Mouse (Mus musculus) limb, embryonic 12.5 days (tissue): ENCODE data around the gene Ikbke. TPM values are rescaled to one million over a fixed set of nuclear protein-coding genes. Genes with fewer than 3 reads are reported as not detected.
A peak's percentile ranks its signal among the peaks of the same experiment; 100 is the strongest.

ENCODE experiments used
- ATAC-seq: fragments of 200-750 bp; cut with Nextera tagmentation; 2 replicates; pipeline ENCODE4 v1.8.0; 2017; ENCODE audit warnings: low read depth, moderate TSS enrichment; ENCODE audit not compliant: insufficient number of reproducible peaks, insufficient read depth, low FRiP score, low TSS enrichment
- H3K27ac ChIP-seq: fragments of 300-500 bp; sonication (generic); 2 replicates; pipeline ENCODE4 v1.5.1; 2016; ENCODE audit warnings: mild to moderate bottlenecking, moderate library complexity
- H3K27me3 ChIP-seq: fragments of 300-500 bp; sonication (generic); 2 replicates; pipeline ENCODE4 v1.6.1; 2016; ENCODE audit warnings: mild to moderate bottlenecking, moderate library complexity
- H3K36me3 ChIP-seq: fragments of 300-500 bp; sonication (generic); 2 replicates; pipeline ENCODE4 v1.6.1; 2016; ENCODE audit warnings: mild to moderate bottlenecking, moderate library complexity
- H3K4me1 ChIP-seq: fragments of 300-500 bp; sonication (generic); replicated peaks from 2 replicates; pipeline ENCODE4 v1.6.1; 2016
- H3K4me2 ChIP-seq: fragments of 300-500 bp; sonication (generic); 2 replicates; pipeline ENCODE4 v1.6.1; 2016; ENCODE audit warnings: mild to moderate bottlenecking, moderate library complexity
- H3K4me3 ChIP-seq: fragments of 300-500 bp; sonication (generic); replicated peaks from 2 replicates; pipeline ENCODE4 v1.5.1; 2016; ENCODE audit warnings: mild to moderate bottlenecking
- H3K9ac ChIP-seq: fragments of 300-500 bp; sonication (generic); replicated peaks from 2 replicates; pipeline ENCODE4 v1.6.1; 2016; ENCODE audit warnings: mild to moderate bottlenecking, moderate library complexity
- H3K9me3 ChIP-seq: fragments of 300-500 bp; sonication (generic); 2 replicates; pipeline ENCODE4 v1.6.1; 2016; ENCODE audit warnings: mild to moderate bottlenecking, moderate library complexity
- WGBS: fragments of 180-500 bp; shearing (Covaris S2); methylation state at CpG from one replicate; pipeline ENCODE4 v1.1.7; 2016; 5-methylcytosine and 5-hydroxymethylcytosine counted together
- polyA plus RNA-seq: library from polyadenylated mRNA; unstranded; fragments of >200 nt; fragmentation: Nextera tagmentation; extraction: Ambion mirVana; gene quantifications from 2 replicates; pipeline ENCODE4 v1.2.1, GENCODE M21; 2016

The Ikbke gene
- polyA plus RNA-seq, 1 experiment from 2014 or later = 2.8 TPM

DNA sequence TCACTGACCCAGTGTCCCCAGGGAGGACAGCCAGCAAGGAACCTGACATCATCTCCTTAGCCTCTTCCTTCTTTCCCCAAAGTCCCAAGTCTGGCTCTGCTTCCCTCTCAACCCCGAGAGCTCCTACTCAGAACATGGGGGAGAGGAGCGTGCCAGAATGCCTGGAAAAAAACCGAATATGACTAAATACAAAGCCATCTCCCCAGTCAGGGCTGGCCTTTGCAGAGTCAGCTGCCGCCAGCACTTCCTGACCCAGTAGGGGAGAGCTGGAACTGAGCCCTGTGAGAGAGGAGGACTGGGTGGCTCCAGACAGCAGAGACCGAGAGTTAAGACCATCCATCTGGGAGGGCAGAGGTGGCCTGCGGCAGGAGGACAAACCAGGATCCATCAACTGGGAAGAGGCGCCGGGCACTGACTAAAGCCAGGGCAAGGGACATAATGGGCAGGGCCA lies 40.5 kb downstream of the Ikbke start:
- no peak overlapping the region for H3K27ac ChIP-seq
- no peaks in the 10 kb centered on the region for H3K9me3 ChIP-seq
- H3K36me3 ChIP-seq = no peaks in the 10 kb centered on the region
- no peak overlapping the region for H3K9ac ChIP-seq
- 64% methylated on average over 8 of the region's 8 CpGs for WGBS
- peaks cover 57% of the 10 kb centered on the region for H3K27me3 ChIP-seq
- H3K4me3 ChIP-seq = no peak overlapping the region
- ATAC-seq = no peak
- H3K4me1 ChIP-seq = peaks cover 11% of the 10 kb centered on the region
- H3K4me2 ChIP-seq = no peak overlapping the region

DNA sequence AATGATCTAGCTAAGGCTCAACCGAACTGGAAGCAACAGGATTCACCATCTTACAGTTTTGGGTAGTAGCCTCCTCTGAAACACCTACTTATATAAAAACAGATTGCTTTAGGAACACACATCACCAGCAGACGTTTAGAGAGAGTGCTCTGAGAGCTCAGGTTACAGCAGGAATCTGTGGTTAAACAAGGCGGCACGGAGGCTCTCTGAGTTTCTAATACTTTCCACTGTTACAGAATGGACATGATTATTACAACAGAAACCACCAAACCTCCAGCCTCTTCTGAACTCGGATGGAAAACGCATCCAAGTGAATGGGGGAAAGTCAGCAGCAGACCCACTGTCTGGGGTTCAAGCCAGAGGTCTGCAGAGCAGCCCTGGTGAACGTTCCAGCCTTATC lies 43.3 kb downstream of the Ikbke start:
- Histone ChIP-seq H3K27me3 (peaks cover 29% of the 10 kb centered on the region), H3K9me3 (no peaks in the 10 kb centered on the region), H3K4me3 (no peak overlapping the region), H3K36me3 (no peaks in the 10 kb centered on the region), H3K4me2 (no peak overlapping the region), H3K9ac (no peak overlapping the region), H3K27ac (peak overlapping the region; percentile 51; the same call in 1 of the 2 replicates), H3K4me1 (peaks cover 14% of the 10 kb centered on the region)
- WGBS = 38% methylated on average over 7 of the region's 7 CpGs
- peak; percentile 67 for ATAC-seq

DNA sequence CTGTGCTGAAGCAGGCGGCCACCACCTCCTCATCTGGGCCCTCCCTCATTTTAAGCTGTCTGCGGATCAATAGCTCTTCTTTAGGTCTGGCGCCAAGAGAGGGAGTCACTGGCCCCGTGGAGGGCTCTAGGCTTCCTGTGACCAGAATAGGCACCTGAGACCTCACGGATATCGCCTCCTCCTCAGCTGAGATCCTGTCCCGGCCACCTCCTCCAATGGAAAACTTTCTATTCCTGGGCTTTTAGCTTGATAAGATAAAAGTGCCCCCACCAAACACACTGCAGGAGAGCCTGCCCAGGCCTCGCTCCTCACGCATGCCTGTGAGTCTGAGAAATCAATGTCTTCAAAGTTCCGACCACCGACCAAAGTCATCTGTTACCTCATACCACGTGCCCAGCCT lies 45.9 kb downstream of the Ikbke start:
- Histone ChIP-seq H3K4me3 (no peak overlapping the region), H3K27ac (no peak overlapping the region), H3K4me1 (peaks cover 14% of the 10 kb centered on the region), H3K36me3 (no peaks in the 10 kb centered on the region), H3K9ac (no peak overlapping the region), H3K4me2 (no peak overlapping the region), H3K9me3 (no peaks in the 10 kb centered on the region), H3K27me3 (0 out of 2 replicates have a peak, but pooled peaks cover 4% of the 10 kb centered on the region)
- ATAC-seq = no peak
- WGBS = 62% methylated on average over 12 of the region's 12 CpGs

DNA sequence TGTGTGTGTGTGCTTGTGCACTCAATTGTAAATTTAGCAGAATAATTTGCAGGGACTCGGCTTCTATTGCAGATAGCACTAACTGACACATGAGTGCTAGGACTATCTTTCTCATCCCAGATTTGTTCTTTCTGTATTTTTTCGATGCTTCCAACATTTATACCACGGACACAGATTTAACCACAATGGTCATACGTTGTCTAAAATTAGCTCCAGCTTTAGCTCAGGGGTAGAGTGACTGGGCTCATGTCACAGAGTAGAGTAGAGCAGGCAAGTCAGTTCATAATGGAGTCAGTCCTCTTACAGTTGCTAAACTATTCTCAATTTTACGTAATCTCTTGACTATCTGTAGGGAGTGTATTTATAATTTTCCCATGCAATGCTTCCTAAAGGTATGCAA lies 50.7 kb downstream of the Ikbke start:
- 85% methylated on average over 5 of the region's 5 CpGs for WGBS
- no peaks in the 10 kb centered on the region for H3K36me3 ChIP-seq
- H3K4me1 ChIP-seq = peaks cover under 1% of the 10 kb centered on the region; the same call in 1 of the 2 replicates
- H3K9ac ChIP-seq = no peak overlapping the region
- no peaks in the 10 kb centered on the region for H3K9me3 ChIP-seq
- H3K27ac ChIP-seq = no peak overlapping the region
- ATAC-seq = no peak
- no peak overlapping the region for H3K4me2 ChIP-seq
- H3K27me3 ChIP-seq = no peaks in the 10 kb centered on the region
- no peak overlapping the region for H3K4me3 ChIP-seq

DNA sequence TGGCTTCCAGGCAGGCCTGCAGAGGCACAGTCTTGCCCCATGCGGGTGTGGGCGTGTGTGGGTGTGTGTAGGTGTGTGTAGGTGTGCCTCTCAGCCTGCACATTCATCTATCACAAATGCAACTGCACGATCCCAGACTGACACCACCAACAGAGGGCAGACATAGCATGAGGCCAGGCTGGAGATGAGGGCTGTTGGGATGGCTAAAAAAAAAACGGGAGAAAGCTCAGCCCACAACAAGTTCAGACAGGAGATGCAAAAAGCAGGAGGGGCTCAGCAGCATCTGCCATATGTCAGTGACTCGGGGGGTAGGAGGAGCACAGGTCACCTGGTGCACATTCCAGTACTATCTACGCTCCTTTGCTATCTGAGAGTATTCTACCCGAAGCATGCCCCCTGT lies 51.2 kb downstream of the Ikbke start:
- Histone ChIP-seq H3K9me3 (no peaks in the 10 kb centered on the region), H3K9ac (no peak overlapping the region), H3K36me3 (no peaks in the 10 kb centered on the region), H3K27ac (no peak overlapping the region), H3K27me3 (no peaks in the 10 kb centered on the region), H3K4me3 (no peak overlapping the region), H3K4me2 (no peak overlapping the region), H3K4me1 (no peaks in the 10 kb centered on the region)
- ATAC-seq = no peak
- WGBS = 58% methylated on average over 7 of the region's 7 CpGs

DNA sequence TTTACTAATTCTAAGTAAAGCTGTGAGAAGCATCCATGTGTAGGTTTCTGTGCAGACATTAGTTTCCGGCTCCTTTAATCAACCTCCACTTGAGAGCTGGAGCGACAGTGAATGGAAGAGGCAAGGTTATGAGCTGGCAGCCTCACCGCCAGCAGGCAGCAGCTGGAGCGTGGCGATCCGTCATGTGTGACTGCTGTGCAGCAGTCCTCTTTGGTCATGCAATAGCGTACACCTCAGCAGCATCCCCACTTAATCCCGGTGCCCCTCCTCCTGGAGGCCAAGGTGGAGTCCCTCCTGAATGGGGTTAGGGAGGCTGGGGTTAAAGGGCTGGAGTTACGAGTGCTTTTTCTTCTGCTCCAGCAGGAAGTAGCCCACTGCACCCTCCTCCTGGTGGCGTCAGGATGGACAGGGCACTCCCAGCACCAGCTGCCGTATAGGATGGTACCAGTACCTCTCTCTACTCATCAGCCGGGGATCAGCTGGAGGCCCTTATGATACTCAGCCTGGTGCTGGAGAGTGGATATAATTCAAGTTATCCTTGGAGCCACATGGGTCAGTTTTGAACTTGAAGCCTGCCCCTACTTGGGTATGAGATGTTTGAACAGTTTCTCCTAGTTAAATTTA lies 54.4 kb downstream of the Ikbke start:
- H3K27me3 ChIP-seq = no peaks in the 10 kb centered on the region
- ATAC-seq = no peak
- WGBS = 67% methylated on average over 12 of the region's 12 CpGs
- H3K4me1 ChIP-seq = no peaks in the 10 kb centered on the region
- no peak overlapping the region for H3K4me2 ChIP-seq
- no peak overlapping the region for H3K27ac ChIP-seq
- H3K9ac ChIP-seq = no peak overlapping the region
- H3K9me3 ChIP-seq = no peaks in the 10 kb centered on the region
- no peaks in the 10 kb centered on the region for H3K36me3 ChIP-seq
- H3K4me3 ChIP-seq = no peak overlapping the region

DNA sequence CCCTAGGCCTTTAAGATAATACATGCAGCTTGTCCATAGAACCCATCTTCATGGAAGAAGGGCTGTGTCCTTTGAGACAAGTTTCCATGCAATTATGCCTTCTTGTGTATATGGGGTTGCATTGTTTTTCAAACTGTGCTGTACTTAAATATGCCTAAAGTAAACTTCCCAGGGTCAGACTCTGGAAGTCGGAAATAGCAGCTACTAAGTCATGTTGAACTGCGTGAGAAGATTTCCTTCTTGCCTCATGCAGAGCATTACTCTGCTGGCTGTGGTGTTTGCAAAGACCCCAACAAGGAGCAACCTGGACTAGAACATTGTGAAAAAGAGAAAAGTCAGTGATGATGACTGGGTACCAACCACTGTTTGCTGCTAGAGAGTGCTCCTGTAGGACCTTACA lies 56.1 kb downstream of the Ikbke start:
- no peaks in the 10 kb centered on the region for H3K4me1 ChIP-seq
- H3K4me2 ChIP-seq = no peak overlapping the region
- no peak overlapping the region for H3K9ac ChIP-seq
- no peak for ATAC-seq
- H3K4me3 ChIP-seq = no peak overlapping the region
- no peaks in the 10 kb centered on the region for H3K27me3 ChIP-seq
- no peaks in the 10 kb centered on the region for H3K9me3 ChIP-seq
- 91% methylated on average over 2 of the region's 2 CpGs for WGBS
- no peaks in the 10 kb centered on the region for H3K36me3 ChIP-seq
- H3K27ac ChIP-seq = no peak overlapping the region

DNA sequence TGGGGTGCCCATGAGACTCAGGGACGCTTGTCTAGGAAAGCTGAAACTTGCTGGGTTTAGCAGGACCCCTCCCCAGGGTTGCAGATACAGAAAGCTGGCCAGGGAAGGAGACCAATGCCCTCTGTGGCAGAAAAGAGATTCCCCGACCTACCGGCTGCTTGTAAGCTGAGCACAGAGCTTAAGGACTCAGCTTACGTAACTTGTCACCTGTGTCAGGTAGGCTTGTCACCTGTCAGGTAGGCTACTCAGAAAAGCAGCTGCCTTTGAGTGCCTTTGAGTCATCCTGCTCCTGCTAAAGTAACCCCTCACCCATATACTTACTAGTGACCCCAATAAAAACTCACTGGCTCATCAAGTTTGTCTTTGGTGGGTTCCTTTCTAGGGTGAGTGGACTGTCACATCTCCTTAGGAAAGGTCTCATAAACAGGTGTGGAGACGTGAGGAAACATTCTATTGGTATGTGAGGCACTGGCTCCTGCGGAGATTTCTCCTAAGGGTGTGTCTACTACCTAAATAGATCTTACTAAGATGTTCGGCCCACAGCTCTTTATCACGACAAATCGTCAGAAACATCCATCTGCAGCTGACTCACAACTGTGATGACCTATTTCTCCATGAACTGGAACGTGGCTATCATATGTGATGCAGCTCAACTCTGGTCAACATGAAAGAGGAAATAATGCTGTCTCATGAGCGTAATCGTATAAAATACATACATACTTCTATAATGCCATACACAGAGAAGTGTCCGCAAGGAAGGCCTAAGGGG lies 57.4 kb downstream of the Ikbke start:
- no peaks in the 10 kb centered on the region for H3K27me3 ChIP-seq
- no peak overlapping the region for H3K4me2 ChIP-seq
- no peak overlapping the region for H3K9ac ChIP-seq
- ATAC-seq = no peak
- H3K9me3 ChIP-seq = no peaks in the 10 kb centered on the region
- no peak overlapping the region for H3K4me3 ChIP-seq
- H3K36me3 ChIP-seq = no peaks in the 10 kb centered on the region
- 83% methylated on average over 13 of the region's 13 CpGs for WGBS
- H3K27ac ChIP-seq = no peak overlapping the region
- no peaks in the 10 kb centered on the region for H3K4me1 ChIP-seq

DNA sequence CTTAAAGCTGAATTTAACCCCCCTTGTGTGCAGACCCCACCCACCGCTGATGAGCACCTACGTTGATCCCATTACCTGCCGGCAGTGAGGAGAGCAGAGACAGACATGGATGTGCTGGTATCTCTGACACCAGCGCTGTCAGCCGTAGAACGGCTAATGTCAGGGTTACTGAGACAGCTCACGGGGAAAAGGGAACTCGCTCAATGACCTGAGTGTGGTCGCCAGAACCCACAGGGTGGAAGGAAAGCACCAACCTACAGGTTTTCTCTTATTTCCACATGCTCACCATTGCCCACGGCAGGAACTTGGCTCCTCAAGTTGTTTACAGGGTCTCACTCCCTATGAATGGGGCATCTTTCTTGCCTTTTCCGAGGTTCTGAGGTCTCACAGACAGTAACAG lies 60.5 kb downstream of the Ikbke start:
- no peak overlapping the region for H3K27ac ChIP-seq
- ATAC-seq = no peak
- H3K4me2 ChIP-seq = no peak overlapping the region
- H3K27me3 ChIP-seq = no peaks in the 10 kb centered on the region
- H3K4me1 ChIP-seq = no peaks in the 10 kb centered on the region
- no peak overlapping the region for H3K9ac ChIP-seq
- H3K36me3 ChIP-seq = no peaks in the 10 kb centered on the region
- H3K9me3 ChIP-seq = no peaks in the 10 kb centered on the region
- H3K4me3 ChIP-seq = no peak overlapping the region
- 90% methylated on average over 11 of the region's 11 CpGs for WGBS

DNA sequence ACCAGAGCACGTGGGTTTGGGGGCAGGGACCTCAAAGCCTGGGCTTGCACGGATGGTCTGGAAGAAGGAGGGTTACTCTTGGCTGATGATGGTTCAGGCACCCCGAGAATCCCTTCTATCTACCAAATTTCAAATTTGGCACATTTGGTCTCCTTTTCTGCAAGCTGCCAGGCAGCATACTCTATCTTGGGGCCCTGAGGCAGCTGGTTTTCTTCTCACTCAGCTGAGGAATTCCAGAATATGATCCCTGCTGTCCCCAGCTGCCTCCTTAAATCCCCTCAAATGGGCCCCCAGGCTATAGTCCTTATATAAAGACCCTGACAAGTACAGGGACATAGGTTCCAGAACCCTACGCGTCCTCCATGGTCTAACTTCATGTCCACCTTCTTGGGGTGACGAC lies 66.0 kb downstream of the Ikbke start:
- Histone ChIP-seq H3K27ac (no peak overlapping the region), H3K4me3 (no peak overlapping the region), H3K9ac (no peak overlapping the region), H3K36me3 (no peaks in the 10 kb centered on the region), H3K4me1 (0 out of 2 replicates have a peak, but pooled peaks cover 11% of the 10 kb centered on the region), H3K4me2 (no peak overlapping the region), H3K27me3 (no peaks in the 10 kb centered on the region), H3K9me3 (no peaks in the 10 kb centered on the region)
- 73% methylated on average over 6 of the region's 6 CpGs for WGBS
- no peak for ATAC-seq

DNA sequence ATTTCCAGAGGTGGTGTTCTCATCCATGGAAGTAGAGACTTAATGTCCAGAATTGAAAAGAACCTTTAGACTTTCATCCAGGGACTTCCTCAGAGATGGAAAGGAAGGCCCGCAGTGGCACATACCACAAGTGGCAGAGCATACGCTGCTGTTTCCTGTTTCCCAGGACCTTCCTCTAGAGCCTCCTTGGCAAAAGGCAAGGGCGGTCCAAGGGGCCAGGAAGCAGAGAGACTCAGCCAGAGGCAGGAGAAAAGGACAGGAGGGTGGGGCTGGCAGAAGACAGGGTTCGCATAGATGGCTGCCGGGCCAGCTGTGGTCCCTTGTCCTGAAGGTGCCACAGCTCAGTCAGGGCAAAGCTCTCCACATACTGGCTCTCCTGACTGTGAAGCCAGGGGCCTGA lies 66.5 kb downstream of the Ikbke start:
- H3K4me1 ChIP-seq = 0 out of 2 replicates have a peak, but pooled peaks cover 11% of the 10 kb centered on the region
- no peak overlapping the region for H3K9ac ChIP-seq
- H3K27ac ChIP-seq = no peak overlapping the region
- H3K4me3 ChIP-seq = no peak overlapping the region
- no peak overlapping the region for H3K4me2 ChIP-seq
- ATAC-seq = no peak
- no peaks in the 10 kb centered on the region for H3K9me3 ChIP-seq
- WGBS = 59% methylated on average over 5 of the region's 5 CpGs
- no peaks in the 10 kb centered on the region for H3K36me3 ChIP-seq
- H3K27me3 ChIP-seq = no peaks in the 10 kb centered on the region
